Mouse (Mus musculus) heart, postnatal 0 days (tissue): ENCODE measurements around the gene Usf3. TPM values are rescaled to one million over a fixed set of nuclear protein-coding genes. Genes with fewer than 3 reads are reported as not detected.

ENCODE experiments used
- ATAC-seq: fragments of 200-750 bp; cut with Nextera tagmentation; 2 replicates; pipeline ENCODE4 v1.8.0; 2017; ENCODE audit warnings: low read depth, moderate number of reproducible peaks, moderate library complexity; ENCODE audit not compliant: insufficient read depth
- DNase-seq: peaks from one replicate; pipeline ENCODE4 v3.0.0-alpha.2; 2016; ENCODE audit warnings: low spot score
- H3K27ac ChIP-seq: fragments of 300-500 bp; sonication (generic); 2 replicates; pipeline ENCODE4 v1.5.1; 2014; ENCODE audit warnings: low read depth, mild to moderate bottlenecking
- H3K27me3 ChIP-seq: fragments of 300-500 bp; sonication (generic); 2 replicates; pipeline ENCODE4 v1.6.1; 2014; ENCODE audit warnings: low read length, mixed read lengths; ENCODE audit not compliant: control insufficient read depth, insufficient read depth
- H3K36me3 ChIP-seq: fragments of 300-500 bp; sonication (generic); replicated peaks from 2 replicates; pipeline ENCODE4 v1.6.1; 2014; ENCODE audit warnings: low read length, mixed read lengths; ENCODE audit not compliant: control insufficient read depth, insufficient read depth
- H3K4me1 ChIP-seq: fragments of 300-500 bp; sonication (generic); 2 replicates; pipeline ENCODE4 v1.6.1; 2014; ENCODE audit warnings: antibody characterized with exemption; ENCODE audit not compliant: control insufficient read depth, insufficient read depth
- H3K4me2 ChIP-seq: fragments of 300-500 bp; sonication (generic); 2 replicates; pipeline ENCODE4 v1.6.1; 2014; ENCODE audit warnings: low read depth, mild to moderate bottlenecking, low read length, moderate library complexity
- H3K4me3 ChIP-seq: fragments of 300-500 bp; sonication (generic); 2 replicates; pipeline ENCODE4 v1.5.1; 2014; ENCODE audit warnings: low read depth, low read length
- H3K9ac ChIP-seq: fragments of 300-500 bp; sonication (generic); replicated peaks from 2 replicates; pipeline ENCODE4 v1.6.1; 2014; ENCODE audit warnings: low read depth, low read length, mixed read lengths
- H3K9me3 ChIP-seq: fragments of 300-500 bp; sonication (generic); replicated peaks from 2 replicates; pipeline ENCODE4 v1.6.1; 2016; ENCODE audit warnings: low read length; ENCODE audit not compliant: control insufficient read depth
- CTCF ChIP-seq: IDR thresholded peaks from 2 replicates; pipeline ENCODE4 v1.5.1; 2016; ENCODE audit warnings: antibody characterized with exemption, control low read depth, low read depth
- EP300 ChIP-seq: IDR thresholded peaks from 2 replicates; pipeline ENCODE4 v1.6.1; 2016; ENCODE audit warnings: antibody characterized with exemption, low read depth
- WGBS: fragments of 180-500 bp; shearing (Covaris S2); extraction: QIAGEN DNeasy Blood & Tissue Kit; methylation state at CpG from one replicate; pipeline ENCODE4 v1.1.7; 2014; 5-methylcytosine and 5-hydroxymethylcytosine counted together
- polyA plus RNA-seq: library from polyadenylated mRNA; unstranded; fragments of >200 nt; fragmentation: Nextera tagmentation; extraction: Ambion mirVana; gene quantifications from 2 replicates; pipeline ENCODE4 v1.2.1, GENCODE M21; 2015
- total RNA-seq: library from RNA; depleted of rRNA; stranded (reverse); fragments of >200 nt; gene quantifications from 2 replicates; pipeline ENCODE4 v1.2.3, GENCODE M21; 2014; ENCODE audit warnings: low replicate concordance

The Usf3 gene
- total and polyA plus RNA-seq, 2 experiments from 2014 or later, result 1.4 to 9.9 TPM

GRCm38 (mm10) chr16:44139536-44140185 lies 33.4 kb upstream of the Usf3 start, which contains the start of the genes Atp6v1a and Naa50:
Atp6v1a (minus strand) TSS chr16:44139705.
Naa50 (plus strand) TSS chr16:44139830.
- Histone ChIP-seq H3K4me1 (peaks cover 16% of the 10 kb centered on the region), H3K27me3 (no peaks in the 10 kb centered on the region), H3K9me3 (no peaks in the 10 kb centered on the region), H3K27ac (peak within 1 kb of the TSS; percentile 99), H3K4me2 (peak within 1 kb of the TSS; percentile 97), H3K4me3 (peak within 1 kb of the TSS; percentile 93), H3K9ac (peak within 1 kb of the TSS; percentile 95), H3K36me3 (no peaks in the 10 kb centered on the region)
- TF ChIP-seq EP300 (no peak), CTCF (no peak)
- DNase-seq (peak; percentile 97), ATAC-seq (peak; percentile 91)
- under 1% methylated on average over 65 of the region's 71 CpGs for WGBS

- H3K4me1 ChIP-seq, result peaks cover 16% of the 10 kb centered on the region
- H3K9ac ChIP-seq, result peak overlapping the region; percentile 95
- no peaks in the 10 kb centered on the region for H3K9me3 ChIP-seq
- H3K27me3 ChIP-seq, result no peaks in the 10 kb centered on the region
- TF ChIP-seq CTCF (peak; percentile 46), EP300 (0 out of 2 replicates have a peak, but pooled peaks have one; percentile 20)
- peak overlapping the region; percentile 99 for H3K27ac ChIP-seq
- under 1% methylated on average over 42 of the region's 44 CpGs for WGBS
- peak overlapping the region; percentile 93 for H3K4me3 ChIP-seq
- ATAC-seq (peak; percentile 42), DNase-seq (peak; percentile 89)
- H3K4me2 ChIP-seq, result peak overlapping the region; percentile 97
- H3K36me3 ChIP-seq, result no peaks in the 10 kb centered on the region
Measured at GRCm38 (mm10) chr16:44140186-44140787, 32.8 kb upstream of the Usf3 start.

GRCm38 (mm10) chr16:44141483-44141882 lies 31.6 kb upstream of the Usf3 start:
- ATAC-seq (no peak), DNase-seq (peak; percentile 65)
- Histone ChIP-seq H3K4me3 (peak overlapping the region; percentile 93), H3K4me2 (peak overlapping the region; percentile 97), H3K36me3 (no peaks in the 10 kb centered on the region), H3K4me1 (peaks cover 16% of the 10 kb centered on the region), H3K27ac (peak overlapping the region; percentile 99), H3K9me3 (no peaks in the 10 kb centered on the region), H3K27me3 (no peaks in the 10 kb centered on the region), H3K9ac (no peak overlapping the region; the same call in 1 of the 2 replicates)
- 14% methylated on average over 6 of the region's 6 CpGs for WGBS
- no peak for TF ChIP-seq EP300
- no peak for TF ChIP-seq CTCF

GRCm38 (mm10) chr16:44149002-44149767 lies 23.9 kb upstream of the Usf3 start:
- 100% methylated on average over 1 of the region's 1 CpGs for WGBS
- H3K27me3 ChIP-seq, result no peaks in the 10 kb centered on the region
- H3K27ac ChIP-seq, result no peak overlapping the region
- H3K4me1 ChIP-seq, result no peaks in the 10 kb centered on the region
- no peak overlapping the region for H3K4me3 ChIP-seq
- no peaks in the 10 kb centered on the region for H3K9me3 ChIP-seq
- DNase-seq, result no peak
- no peaks in the 10 kb centered on the region for H3K36me3 ChIP-seq
- no peak for ATAC-seq
- no peak overlapping the region for H3K4me2 ChIP-seq
- TF ChIP-seq EP300, result no peak
- TF ChIP-seq CTCF, result peak; percentile 36
- H3K9ac ChIP-seq, result no peak overlapping the region

- no peaks in the 10 kb centered on the region for H3K4me1 ChIP-seq
- TF ChIP-seq EP300 (no peak), CTCF (no peak)
- no peak overlapping the region for H3K4me2 ChIP-seq
- ATAC-seq (no peak), DNase-seq (no peak)
- 72% methylated on average over 6 of the region's 6 CpGs for WGBS
- no peak overlapping the region for H3K9ac ChIP-seq
- peaks cover 18% of the 10 kb centered on the region for H3K36me3 ChIP-seq
- no peak overlapping the region for H3K4me3 ChIP-seq
- H3K27me3 ChIP-seq, result no peaks in the 10 kb centered on the region
- no peak overlapping the region for H3K27ac ChIP-seq
- no peaks in the 10 kb centered on the region for H3K9me3 ChIP-seq
Measured at GRCm38 (mm10) chr16:44154497-44155057, 18.5 kb upstream of the Usf3 start.
